Mouse (Mus musculus): ENCODE measurements around the gene Timm8b. TPM values are rescaled to one million over a fixed set of nuclear protein-coding genes. Genes with fewer than 3 reads are reported as not detected.

The Timm8b gene
- total RNA-seq (2021) = 100 to 1,000 TPM; 134 to 149 TPM
- long read RNA-seq, experiment 1, transcript Timm8b-201 (2 exons, 518 nt) = major isoform, 101 of 104 reads
- long read RNA-seq, experiment 1, partial matches to known transcripts = 2 of 104 reads
- long read RNA-seq, experiment 1, other reads (novel, unspliced or antisense) = 1 of 104 reads
- long read RNA-seq, experiment 2, transcript Timm8b-201 (2 exons, 518 nt) = major isoform, 72 of 75 reads
- long read RNA-seq, experiment 2, partial matches to known transcripts = 3 of 75 reads
- long read RNA-seq, experiment 2, other reads (novel, unspliced or antisense) = 0 of 75 reads

GRCm38 (mm10) chr9:50603189-50603997 is at the start of gene Timm8b, which contains the start of gene Sdhd:
TSS of gene Timm8b (plus strand) at chr9:50603910.
TSS of gene Sdhd (minus strand) at chr9:50603812.
- peak; percentile 75 to 83 for DNase-seq (ENCODE audit: low spot score in 2 of 2)

- no peak for DNase-seq (ENCODE audit: low spot score in 2 of 2)
Observed at GRCm38 (mm10) chr9:50554241-50555093, 49.2 kb upstream of the Timm8b start, which contains the start of gene Il18. TSS of gene Il18 (plus strand) at chr9:50554827.

GRCm38 (mm10) chr9:50555094-50555446 is 48.6 kb upstream of the Timm8b start, which contains the start of gene Bco2:
TSS of gene Bco2 (minus strand) at chr9:50555181.
- DNase-seq (ENCODE audit: low spot score in 2 of 2) = no peak

- no peak for DNase-seq (ENCODE audit: low spot score in 2 of 2)
Observed at GRCm38 (mm10) chr9:50561145-50561917, 42.4 kb upstream of the Timm8b start, which contains the start of gene Tex12. TSS of gene Tex12 (minus strand) at chr9:50561325.

GRCm38 (mm10) chr9:50561918-50562360 is 41.8 kb upstream of the Timm8b start:
- no peak for DNase-seq (ENCODE audit: low spot score in 2 of 2)

- no peak for DNase-seq (ENCODE audit: low spot score in 2 of 2)
Observed at GRCm38 (mm10) chr9:50565173-50565572, 38.5 kb upstream of the Timm8b start.

- DNase-seq (ENCODE audit: low spot score in 2 of 2) = no peak
Observed at GRCm38 (mm10) chr9:50565940-50566339, 37.8 kb upstream of the Timm8b start.

- DNase-seq (ENCODE audit: low spot score in 2 of 2) = no peak
Observed at GRCm38 (mm10) chr9:50567372-50567771, 36.3 kb upstream of the Timm8b start.

GRCm38 (mm10) chr9:50567881-50568280 is 35.8 kb upstream of the Timm8b start:
- no peak for DNase-seq (ENCODE audit: low spot score in 2 of 2)

- DNase-seq (ENCODE audit: low spot score in 2 of 2) = no peak
Observed at GRCm38 (mm10) chr9:50569599-50570525, 33.8 kb upstream of the Timm8b start.

GRCm38 (mm10) chr9:50580370-50580769 is 23.3 kb upstream of the Timm8b start:
- no peak for DNase-seq (ENCODE audit: low spot score in 2 of 2)

- no peak for DNase-seq (ENCODE audit: low spot score in 2 of 2)
Observed at GRCm38 (mm10) chr9:50585145-50585818, 18.4 kb upstream of the Timm8b start.

GRCm38 (mm10) chr9:50586955-50587354 is 16.8 kb upstream of the Timm8b start:
- DNase-seq (ENCODE audit: low spot score in 2 of 2) = no peak

GRCm38 (mm10) chr9:50590856-50591518 is 12.7 kb upstream of the Timm8b start:
- no peak for DNase-seq (ENCODE audit: low spot score in 2 of 2)

GRCm38 (mm10) chr9:50592955-50593354 is 10.8 kb upstream of the Timm8b start:
- DNase-seq (ENCODE audit: low spot score in 2 of 2) = no peak

- no peak for DNase-seq (ENCODE audit: low spot score in 2 of 2)
Observed at GRCm38 (mm10) chr9:50593544-50593943, 10.2 kb upstream of the Timm8b start.

GRCm38 (mm10) chr9:50594794-50595417 is 8.8 kb upstream of the Timm8b start:
- DNase-seq (ENCODE audit: low spot score in 2 of 2) = no peak

- DNase-seq (ENCODE audit: low spot score in 2 of 2) = no peak
Observed at GRCm38 (mm10) chr9:50596973-50597372, 6.7 kb upstream of the Timm8b start.

Measured in adrenal gland, postnatal 4 days (tissue).